Mouse (Mus musculus) midbrain, postnatal 0 days (tissue): ENCODE data around the gene Kcnk7. TPM values are rescaled to one million over a fixed set of nuclear protein-coding genes. Genes with fewer than 3 reads are reported as not detected.

Source experiments
- ATAC-seq: fragments of 200-750 bp; cut with Nextera tagmentation; 2 replicates; pipeline ENCODE4 v1.8.0; 2017; ENCODE audit warnings: moderate number of reproducible peaks, mild to moderate bottlenecking, moderate TSS enrichment, moderate library complexity; ENCODE audit not compliant: low FRiP score
- DNase-seq: peaks from one replicate; pipeline ENCODE4 v3.0.0-alpha.2; 2015; ENCODE audit warnings: low spot score
- H3K27ac ChIP-seq: fragments of 300-500 bp; sonication (generic); 2 replicates; pipeline ENCODE4 v1.5.1; 2014; ENCODE audit warnings: low read depth, mild to moderate bottlenecking, low read length, mixed read lengths
- H3K27me3 ChIP-seq: fragments of 300-500 bp; sonication (generic); 2 replicates; pipeline ENCODE4 v1.6.1; 2014; ENCODE audit warnings: low read length, control low read depth, mixed read lengths; ENCODE audit not compliant: insufficient read depth
- H3K36me3 ChIP-seq: fragments of 300-500 bp; sonication (generic); 2 replicates; pipeline ENCODE4 v1.6.1; 2014; ENCODE audit warnings: low read length, control low read depth, mixed read lengths; ENCODE audit not compliant: insufficient read depth
- H3K4me1 ChIP-seq: fragments of 300-500 bp; sonication (generic); 2 replicates; pipeline ENCODE4 v1.6.1; 2014; ENCODE audit warnings: mild to moderate bottlenecking, control low read depth, antibody characterized with exemption, low read length, mixed read lengths; ENCODE audit not compliant: insufficient read depth
- H3K4me2 ChIP-seq: fragments of 300-500 bp; sonication (generic); 2 replicates; pipeline ENCODE4 v1.6.1; 2014; ENCODE audit warnings: low read depth, mild to moderate bottlenecking, low read length, mixed read lengths; ENCODE audit not compliant: poor library complexity, severe bottlenecking
- H3K4me3 ChIP-seq: fragments of 300-500 bp; sonication (generic); 2 replicates; pipeline ENCODE4 v1.5.1; 2014; ENCODE audit warnings: low read depth, mild to moderate bottlenecking, low read length, moderate library complexity
- H3K9ac ChIP-seq: fragments of 300-500 bp; sonication (generic); replicated peaks from 2 replicates; pipeline ENCODE4 v1.6.1; 2014; ENCODE audit warnings: mild to moderate bottlenecking, low read length, moderate library complexity, mixed read lengths; ENCODE audit not compliant: poor library complexity, severe bottlenecking
- H3K9me3 ChIP-seq: fragments of 300-500 bp; sonication (generic); 2 replicates; pipeline ENCODE4 v1.6.1; 2016; ENCODE audit warnings: low read length, control low read depth
- CTCF ChIP-seq: IDR thresholded peaks from 2 replicates; pipeline ENCODE4 v1.5.1; 2016; ENCODE audit warnings: antibody characterized with exemption, mild to moderate bottlenecking
- WGBS: fragments of 180-500 bp; shearing (Covaris S2); extraction: QIAGEN DNeasy Blood & Tissue Kit; methylation state at CpG from one replicate; pipeline ENCODE4 v1.1.7; 2014; 5-methylcytosine and 5-hydroxymethylcytosine counted together
- polyA plus RNA-seq: library from polyadenylated mRNA; unstranded; fragments of >200 nt; fragmentation: Nextera tagmentation; extraction: Ambion mirVana; gene quantifications from 2 replicates; pipeline ENCODE4 v1.2.1, GENCODE M21; 2015
- total RNA-seq: library from RNA; depleted of rRNA; stranded (reverse); fragments of >200 nt; gene quantifications from 2 replicates; pipeline ENCODE4 v1.2.3, GENCODE M21; 2014

Gene Kcnk7
- total and polyA plus RNA-seq, 2 experiments from 2014 or later, result 0.47 TPM; not detected in 1

GRCm38 (mm10) chr19:5724549-5724941 lies 20.4 kb downstream of the Kcnk7 start:
- WGBS, result 71% methylated on average over 7 of the region's 7 CpGs
- no peak overlapping the region for H3K27ac ChIP-seq
- DNase-seq, result no peak
- H3K4me1 ChIP-seq, result peaks cover 19% of the 10 kb centered on the region; the same call in 1 of the 2 replicates
- TF ChIP-seq CTCF, result no peak
- no peak overlapping the region for H3K4me3 ChIP-seq
- no peaks in the 10 kb centered on the region for H3K27me3 ChIP-seq
- H3K9ac ChIP-seq, result peak overlapping the region; percentile 36; the same call in 1 of the 2 replicates
- H3K4me2 ChIP-seq, result no peak overlapping the region; the same call in 1 of the 2 replicates
- ATAC-seq, result no peak
- H3K36me3 ChIP-seq, result peaks cover 37% of the 10 kb centered on the region
- no peaks in the 10 kb centered on the region for H3K9me3 ChIP-seq

GRCm38 (mm10) chr19:5725029-5725707 lies 21.0 kb downstream of the Kcnk7 start:
- Histone ChIP-seq H3K4me2 (peak overlapping the region; percentile 60), H3K27ac (no peak overlapping the region; the same call in 1 of the 2 replicates), H3K4me1 (peaks cover 23% of the 10 kb centered on the region; the same call in 1 of the 2 replicates), H3K36me3 (peaks cover 31% of the 10 kb centered on the region), H3K9ac (peak overlapping the region; percentile 36), H3K9me3 (no peaks in the 10 kb centered on the region), H3K27me3 (no peaks in the 10 kb centered on the region), H3K4me3 (peak overlapping the region; percentile 24; the same call in 1 of the 2 replicates)
- no peak for DNase-seq
- 80% methylated on average over 12 of the region's 12 CpGs for WGBS
- no peak for TF ChIP-seq CTCF
- no peak for ATAC-seq

- Histone ChIP-seq H3K36me3 (peaks cover 23% of the 10 kb centered on the region), H3K4me2 (peak within 1 kb of the TSS; percentile 80), H3K4me1 (peaks cover 31% of the 10 kb centered on the region; the same call in 1 of the 2 replicates), H3K4me3 (peak within 1 kb of the TSS; percentile 24; the same call in 1 of the 2 replicates), H3K9me3 (no peaks in the 10 kb centered on the region), H3K27me3 (no peaks in the 10 kb centered on the region), H3K27ac (no peak within 1 kb of the TSS; the same call in 1 of the 2 replicates), H3K9ac (peak within 1 kb of the TSS; percentile 36)
- 15% methylated on average over 48 of the region's 49 CpGs for WGBS
- TF ChIP-seq CTCF, result no peak
- DNase-seq (no peak), ATAC-seq (no peak)
These were observed 21.8 kb downstream of the Kcnk7 start, which contains the start of gene Ehbp1l1 for GRCm38 (mm10) chr19:5725767-5726515. TSS of gene Ehbp1l1 (minus strand) at chr19:5726317.

GRCm38 (mm10) chr19:5726961-5727578 lies 22.9 kb downstream of the Kcnk7 start:
- H3K27ac ChIP-seq, result no peak overlapping the region
- H3K4me2 ChIP-seq, result peak overlapping the region; percentile 80
- no peak for DNase-seq
- peaks cover 16% of the 10 kb centered on the region for H3K36me3 ChIP-seq
- peak overlapping the region; percentile 44 for H3K9ac ChIP-seq
- 75% methylated on average over 15 of the region's 15 CpGs for WGBS
- H3K9me3 ChIP-seq, result no peaks in the 10 kb centered on the region
- H3K27me3 ChIP-seq, result no peaks in the 10 kb centered on the region
- H3K4me1 ChIP-seq, result peaks cover 32% of the 10 kb centered on the region; the same call in 1 of the 2 replicates
- no peak for TF ChIP-seq CTCF
- ATAC-seq, result no peak
- peak overlapping the region; percentile 92; the same call in 1 of the 2 replicates for H3K4me3 ChIP-seq

- H3K4me1 ChIP-seq, result peaks cover 32% of the 10 kb centered on the region; the same call in 1 of the 2 replicates
These were observed 23.5 kb downstream of the Kcnk7 start for GRCm38 (mm10) chr19:5727701-5728100.

More at GRCm38 (mm10) chr19:5727701-5728100, 23.5 kb downstream of the Kcnk7 start:
- H3K4me2 ChIP-seq, result peak overlapping the region; percentile 80
- no peaks in the 10 kb centered on the region for H3K27me3 ChIP-seq
- H3K27ac ChIP-seq, result 0 out of 2 replicates have a peak overlapping the region, but pooled peaks have one; percentile 21
- peak; percentile 84 for DNase-seq
- H3K4me3 ChIP-seq, result peak overlapping the region; percentile 92
- H3K36me3 ChIP-seq, result peaks cover 14% of the 10 kb centered on the region
- TF ChIP-seq CTCF, result peak; percentile 100
- ATAC-seq, result no peak
- H3K9me3 ChIP-seq, result no peaks in the 10 kb centered on the region
- whole genome bisulfite sequencing, result 4% methylated on average over 14 of the region's 14 CpGs
- peak overlapping the region; percentile 44 for H3K9ac ChIP-seq
